Mouse (Mus musculus): ENCODE results near the gene Rbfox1.

The Rbfox1 gene

DNA sequence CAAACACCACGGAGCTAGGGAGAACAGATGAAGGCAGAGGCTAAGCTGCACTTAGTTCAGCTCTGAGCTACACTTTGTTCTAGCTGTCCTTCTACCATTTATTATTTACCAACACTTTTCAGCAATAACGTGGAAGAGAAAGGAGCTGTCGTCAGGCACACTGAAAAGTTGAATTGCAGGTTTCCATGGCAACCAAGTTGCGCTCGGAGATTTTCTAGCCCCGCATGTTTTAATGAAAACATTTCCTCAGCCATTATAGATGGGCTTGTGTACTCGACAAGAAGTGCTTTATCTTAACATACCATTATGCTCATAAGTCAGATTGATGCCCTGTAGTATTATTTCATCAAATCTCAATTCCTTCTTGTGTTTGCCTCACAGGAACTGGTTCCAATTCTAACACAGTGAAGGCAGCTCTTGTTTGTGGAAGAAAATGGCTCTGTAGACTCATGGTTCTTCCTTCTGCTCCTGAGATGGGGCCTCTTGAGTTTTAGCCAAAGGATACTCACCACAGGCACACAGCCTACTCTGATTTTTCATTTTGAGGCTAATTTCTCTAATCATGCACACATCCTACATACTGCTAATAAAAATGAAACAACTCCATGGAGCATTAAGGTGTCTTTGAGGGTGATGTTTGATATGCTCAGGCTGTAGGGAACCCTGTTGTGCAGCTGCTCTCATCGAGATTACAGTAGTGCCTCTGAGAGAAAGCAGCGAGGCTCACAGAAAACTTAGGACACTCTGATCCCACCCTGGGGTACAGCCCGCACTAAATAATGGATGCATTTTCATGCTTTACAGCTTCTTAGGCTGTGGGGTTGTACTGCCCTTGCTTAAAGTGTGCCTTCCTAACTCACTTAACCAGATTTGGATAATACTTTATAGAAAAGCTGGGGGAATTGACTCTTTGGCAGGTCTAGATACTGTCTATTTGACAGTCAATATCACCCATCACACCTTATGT, 107.2 kb downstream of the Rbfox1 start:
- no peak for DNase-seq

DNA sequence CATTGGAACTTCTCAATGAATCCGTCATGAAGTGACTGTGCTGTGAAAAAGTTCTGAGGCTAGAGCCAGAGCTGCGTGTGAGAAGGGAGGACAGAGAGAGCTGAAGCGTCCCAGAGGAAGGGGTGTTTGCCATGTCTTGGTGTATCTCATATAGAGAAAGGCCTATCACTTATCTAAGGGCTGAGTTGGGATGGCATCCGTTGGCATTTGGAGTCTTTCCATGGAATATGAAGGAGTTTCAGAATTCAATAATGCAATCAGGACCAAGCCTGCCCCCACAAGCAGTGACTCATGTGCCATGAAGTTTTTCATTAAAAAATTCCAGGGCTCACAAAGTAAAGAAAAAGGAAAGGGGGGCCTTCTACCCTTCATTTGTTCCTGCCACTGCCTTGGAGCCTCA, 112.0 kb downstream of the Rbfox1 start:
- DNase-seq: no peak

DNA sequence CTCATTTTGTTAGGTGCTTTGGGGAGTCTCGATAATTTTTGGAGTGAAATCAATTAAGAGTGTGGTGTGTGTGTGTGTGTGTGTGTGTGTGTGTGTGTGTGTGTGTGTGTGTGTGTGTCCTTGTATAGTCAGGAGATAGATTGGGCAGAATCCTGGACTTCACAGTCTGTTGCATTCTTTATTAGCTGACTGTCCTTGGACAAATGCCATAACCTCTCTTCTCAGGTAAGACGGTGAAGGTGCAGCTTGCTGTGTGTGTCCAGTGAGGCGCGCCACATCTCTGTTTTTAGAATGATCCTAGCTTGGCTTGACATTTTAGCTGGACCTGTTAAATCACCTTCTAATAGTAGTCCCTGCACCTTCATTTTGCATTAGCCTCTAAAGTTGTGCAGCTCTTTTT, 112.5 kb downstream of the Rbfox1 start:
- no peak for DNase-seq

- DNase-seq: peak; percentile 16
Measured at GRCm38 (mm10) chr16:6000016-6000415, 114.9 kb downstream of the Rbfox1 start.

DNA sequence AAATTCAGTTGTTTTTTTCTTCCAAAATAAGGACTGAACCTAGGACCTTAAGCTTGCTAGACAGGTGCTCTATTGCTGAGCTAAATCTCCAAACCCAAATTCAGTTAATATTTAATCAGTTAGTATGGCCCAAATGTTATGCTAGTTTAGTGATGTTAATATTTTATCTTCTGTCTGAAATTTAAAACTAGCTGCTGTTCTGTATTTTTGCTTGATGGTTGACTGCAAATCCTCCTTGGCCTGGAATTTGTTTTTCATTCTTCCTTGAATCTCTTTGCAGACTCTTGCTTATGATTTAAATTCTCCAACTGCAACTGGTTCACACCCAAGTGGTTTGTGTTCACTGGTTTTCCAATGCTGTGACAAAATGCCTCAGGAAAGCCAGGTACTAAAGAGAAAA, 121.8 kb downstream of the Rbfox1 start:
- no peak for DNase-seq

GRCm38 (mm10) chr16:6012853-6013252, 127.7 kb downstream of the Rbfox1 start:
- DNase-seq: no peak

- DNase-seq: peak; percentile 74
Measured at GRCm38 (mm10) chr16:6018639-6019038, 133.5 kb downstream of the Rbfox1 start.

DNA sequence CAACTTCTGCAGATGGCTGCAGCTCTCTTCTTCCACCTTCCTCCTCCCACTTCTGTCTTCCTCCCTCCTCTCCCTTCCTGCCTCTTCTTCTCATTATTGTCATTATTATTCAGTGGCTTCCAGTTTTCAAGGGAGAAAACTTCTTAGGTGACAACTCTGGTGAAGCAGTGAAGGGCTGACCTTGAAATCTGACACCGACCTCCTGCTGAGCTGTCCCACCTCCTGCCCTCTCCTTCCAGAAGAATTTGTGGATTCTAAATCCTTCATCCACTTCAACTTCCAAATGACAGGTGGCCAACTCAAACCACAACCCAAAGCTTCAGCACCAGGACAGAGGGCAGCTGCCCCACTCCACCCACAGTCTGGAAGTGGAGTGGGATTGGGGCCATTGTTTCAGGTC, 134.2 kb downstream of the Rbfox1 start:
- no peak for DNase-seq

DNA sequence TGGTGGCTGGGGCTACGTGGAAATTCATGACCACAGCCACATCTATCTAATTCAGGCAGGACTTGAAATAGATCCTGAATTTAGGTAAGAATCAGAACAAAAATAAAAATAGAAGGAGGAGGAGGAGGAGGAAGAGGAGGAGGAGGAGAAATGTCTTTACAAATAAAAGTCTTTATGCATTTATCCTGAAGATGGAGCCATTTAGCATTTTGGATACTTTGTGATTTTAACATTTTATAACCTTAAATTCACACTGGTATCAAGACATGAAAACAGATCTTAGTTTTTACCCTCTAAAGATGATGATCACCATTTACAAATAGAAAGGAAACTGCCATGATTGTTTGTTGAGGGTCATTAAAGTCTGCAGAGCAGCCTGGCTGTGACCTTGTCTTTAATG, 146.1 kb downstream of the Rbfox1 start:
- DNase-seq: no peak

DNA sequence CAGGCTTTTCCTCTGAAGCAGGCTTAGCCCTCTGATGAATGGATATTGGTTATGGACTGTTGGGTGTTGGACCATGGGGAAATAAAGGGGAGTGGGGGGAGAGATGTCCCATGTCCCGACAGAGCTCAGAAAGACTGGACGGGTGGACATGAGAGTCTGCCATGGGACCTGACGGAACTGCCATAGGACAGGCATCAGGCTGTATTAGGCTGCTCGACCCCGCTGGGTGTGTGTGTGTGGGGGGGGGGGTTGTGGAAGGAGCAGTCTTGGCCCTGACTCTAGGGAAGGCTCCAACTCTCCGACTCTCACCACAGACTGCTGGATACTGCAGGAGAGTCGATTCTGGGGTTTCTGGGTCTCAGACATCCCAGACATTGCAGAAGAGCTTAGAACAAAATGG, 147.4 kb downstream of the Rbfox1 start:
- DNase-seq: no peak

DNA sequence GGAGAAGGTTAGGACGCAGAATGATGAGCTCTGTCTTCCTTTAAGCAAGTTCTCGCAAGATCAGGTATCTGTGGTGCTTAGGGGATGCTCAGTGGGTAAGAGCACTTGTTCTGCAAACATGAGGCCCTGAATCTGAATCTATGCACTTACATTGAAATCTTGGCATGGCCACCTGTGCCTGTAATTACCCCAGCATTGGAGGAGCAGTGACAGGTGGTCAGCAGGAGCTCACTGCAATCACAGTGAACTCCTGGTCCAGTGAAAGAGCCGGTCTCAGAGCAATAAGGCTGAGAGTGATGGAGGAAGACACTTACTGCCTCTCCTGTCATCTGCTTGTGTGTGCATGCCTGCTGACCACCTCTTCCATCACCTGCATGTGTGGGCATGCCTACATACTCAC, 149.7 kb downstream of the Rbfox1 start:
- DNase-seq: no peak

DNA sequence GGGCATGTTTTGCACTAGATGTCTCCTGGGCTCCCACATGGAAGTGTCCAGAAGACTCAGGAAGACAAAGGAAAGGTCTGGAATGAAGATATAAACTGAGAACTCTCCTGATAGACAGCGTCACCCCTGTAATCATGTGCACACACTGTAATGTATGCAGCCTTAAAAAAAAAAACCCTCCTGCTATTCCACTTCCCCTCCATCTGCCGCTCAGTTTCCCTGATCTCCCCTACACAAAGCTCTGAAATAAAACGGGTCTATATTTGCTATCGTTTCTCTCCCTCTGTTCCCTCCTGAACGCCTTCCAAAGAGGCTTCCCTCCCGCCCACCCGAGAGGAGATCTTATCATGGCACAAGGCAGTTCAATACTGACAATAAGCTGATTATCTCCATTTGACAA, 151.9 kb downstream of the Rbfox1 start:
- DNase-seq: no peak

GRCm38 (mm10) chr16:6042766-6043165, 157.6 kb downstream of the Rbfox1 start:
- no peak for DNase-seq

DNA sequence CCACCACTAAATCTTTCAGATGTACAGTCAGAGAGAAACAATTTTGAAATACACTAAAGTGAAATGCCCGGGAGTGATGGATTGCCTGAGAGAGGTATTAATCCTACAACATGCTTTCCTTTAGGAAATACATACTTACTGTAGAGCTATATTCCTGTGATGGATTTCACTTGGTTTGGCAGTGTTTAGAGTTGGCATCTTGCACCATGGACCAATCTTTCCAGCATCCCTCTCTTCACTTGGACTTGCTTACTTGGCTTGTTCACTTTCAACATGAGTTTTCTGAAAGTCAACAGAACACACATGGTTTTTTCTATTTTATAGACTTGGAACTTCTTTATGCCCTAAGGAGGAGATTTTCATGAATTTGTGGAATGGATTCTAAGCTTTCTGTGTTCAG, 163.4 kb downstream of the Rbfox1 start:
- no peak for DNase-seq

DNA sequence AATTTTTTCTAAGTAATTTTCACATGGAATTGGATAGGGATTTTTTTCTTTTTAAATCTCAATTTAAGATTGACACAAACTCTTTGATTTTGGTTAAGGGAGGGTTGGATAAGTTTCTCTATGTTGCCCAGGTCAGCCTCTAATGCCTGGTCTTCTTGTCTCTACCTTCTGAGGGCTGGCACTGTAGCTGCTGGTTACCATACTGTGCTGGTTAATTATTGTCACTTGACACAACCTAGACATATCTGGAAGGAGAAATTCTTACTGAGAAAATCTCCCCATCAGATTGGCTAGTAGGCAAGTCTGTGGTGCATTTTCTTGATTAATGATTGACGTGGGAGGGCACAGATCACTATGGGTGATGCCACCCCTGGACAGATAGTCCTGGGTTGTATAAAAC, 177.3 kb downstream of the Rbfox1 start:
- no peak for DNase-seq

GRCm38 (mm10) chr16:6065481-6065880, 180.3 kb downstream of the Rbfox1 start:
- DNase-seq: no peak

DNA sequence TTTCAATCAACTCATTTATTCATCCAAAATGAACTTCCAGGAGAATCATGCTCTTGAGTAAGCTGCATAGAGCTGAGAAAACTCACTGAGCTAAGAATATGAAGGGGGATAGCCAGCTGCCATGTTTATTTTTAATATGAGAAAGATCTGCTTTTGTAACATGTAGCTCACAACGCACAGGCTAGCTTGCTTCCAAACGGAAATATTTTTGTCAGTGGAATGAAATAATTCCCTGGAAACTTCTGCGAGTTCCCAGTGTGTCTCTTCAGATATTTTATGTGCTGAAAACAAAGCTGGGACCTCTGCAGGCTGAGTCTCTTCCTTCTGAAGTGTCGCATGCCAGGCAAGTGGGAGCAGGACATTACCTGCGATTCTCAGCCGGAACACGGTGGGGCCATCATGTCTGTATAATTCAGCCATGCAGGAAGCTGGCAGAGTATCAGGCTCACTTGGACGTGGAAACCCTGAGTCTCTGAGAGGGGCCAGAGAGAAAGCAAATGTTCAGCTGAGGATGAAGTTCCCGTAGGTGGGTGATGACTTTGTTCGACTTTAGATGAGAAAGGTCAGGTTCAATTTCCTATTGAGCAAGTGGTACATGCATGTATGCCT, 190.4 kb downstream of the Rbfox1 start:
- no peak for DNase-seq

DNA sequence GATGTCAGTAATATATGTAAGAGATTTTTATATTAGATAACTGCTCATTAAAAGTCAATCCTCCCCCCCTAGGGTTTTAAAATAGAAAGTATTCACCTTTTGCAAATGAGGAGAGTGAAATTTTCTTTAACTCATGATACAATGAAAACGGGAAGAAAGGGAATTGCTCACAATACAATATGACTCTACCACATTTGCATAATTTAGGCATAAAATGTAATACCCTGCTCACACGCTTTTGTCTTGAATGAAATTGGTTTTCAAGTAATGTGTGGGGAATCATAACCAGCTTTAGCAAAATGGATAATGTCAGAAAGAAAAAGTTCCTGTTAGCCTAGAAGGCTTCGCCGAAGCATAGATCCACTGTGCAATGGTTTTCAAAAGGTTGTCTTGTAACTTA, 193.9 kb downstream of the Rbfox1 start:
- DNase-seq: no peak

- DNase-seq: no peak
Measured at GRCm38 (mm10) chr16:6084701-6085365, 199.7 kb downstream of the Rbfox1 start.

- DNase-seq: no peak
Measured at GRCm38 (mm10) chr16:6086200-6086599, 201.0 kb downstream of the Rbfox1 start.

- no peak for DNase-seq
Measured at GRCm38 (mm10) chr16:6091326-6092123, 206.4 kb downstream of the Rbfox1 start.

- no peak for DNase-seq
Measured at GRCm38 (mm10) chr16:6095604-6096372, 210.6 kb downstream of the Rbfox1 start.

Measured in retina, postnatal 1 day (tissue).